Mouse (Mus musculus) heart, adult 2 months (tissue): Measurements from ENCODE around the gene Ctsw.

Experiments
- CTCF ChIP-seq: fragments of 200-600 bp; IDR thresholded peaks from 2 replicates; pipeline ENCODE4 v1.8.1; 2022; ENCODE audit warnings: antibody characterized with exemption, mild to moderate bottlenecking, moderate library complexity
- POLR2A ChIP-seq: fragments of 200-500 bp; IDR thresholded peaks from 2 replicates; pipeline ENCODE4 v1.6.1; 2011; ENCODE audit warnings: mild to moderate bottlenecking, low read depth, low read length, control low read depth; ENCODE audit not compliant: insufficient read depth

- TF ChIP-seq CTCF (0 out of 2 replicates have a peak, but pooled peaks have one; percentile 2), POLR2A (no peak)
Observed at GRCm38 (mm10) chr19:5516906-5517505, 48.7 kb upstream of the Ctsw start.
